Mouse (Mus musculus): ENCODE results near the gene Lrmp.

- no peak for TF ChIP-seq CTCF (IDR thresholded peaks at IDR 0.05 in 2 of 3, conservative IDR thresholded peaks at IDR 0.05 in 1 of 3; ENCODE audit: control insufficient read depth in 1 of 3, insufficient read depth in 1 of 3, low read depth in 2 of 3, low read length in 3 of 3, poor library complexity in 1 of 3, severe bottlenecking in 1 of 3)
- TF ChIP-seq POLR2A (IDR thresholded peaks at IDR 0.05; ENCODE audit: control insufficient read depth in 1 of 2, insufficient read depth in 1 of 2, low read depth in 1 of 2, low read length in 2 of 2, poor library complexity in 1 of 2), result no peak
- no peak for TF ChIP-seq POLR2AphosphoS5 (IDR thresholded peaks at IDR 0.05; ENCODE audit: borderline replicate concordance, low read depth, low read length)
- no peak for TF ChIP-seq NELFE (IDR thresholded peaks at IDR 0.05; ENCODE audit: low read depth, low read length)
- no peak for TF ChIP-seq GATA1 (IDR thresholded peaks at IDR 0.05; ENCODE audit: low read depth, low read length)
- no peak for TF ChIP-seq USF1 (IDR thresholded peaks at IDR 0.05; ENCODE audit: low read depth, low read length)
- no peak for TF ChIP-seq UBTF (IDR thresholded peaks at IDR 0.05; ENCODE audit: borderline replicate concordance, insufficient read depth, low read depth, low read length)
- TF ChIP-seq EP300 (IDR thresholded peaks at IDR 0.05; ENCODE audit: low read depth in 1 of 2, low read length in 2 of 2), result no peak
- no peak for TF ChIP-seq RAD21 (IDR thresholded peaks at IDR 0.05; ENCODE audit: low read depth, low read length)
- no peak for TF ChIP-seq TAL1 (IDR thresholded peaks at IDR 0.05; ENCODE audit: low read length)
- TF ChIP-seq MXI1 (IDR thresholded peaks at IDR 0.05; ENCODE audit: low read depth, low read length), result no peak
- no peak for TF ChIP-seq HCFC1 (IDR thresholded peaks at IDR 0.05; ENCODE audit: low read depth, low read length)
- TF ChIP-seq SMC3 (IDR thresholded peaks at IDR 0.05; ENCODE audit: low read depth, low read length), result no peak
- TF ChIP-seq ETS1 (IDR thresholded peaks at IDR 0.05; ENCODE audit: low read depth, low read length), result no peak
Measured at GRCm38 (mm10) chr6:145158619-145159018, 43.2 kb downstream of the Lrmp start.

Data from MEL (cell line).